Mouse (Mus musculus): ENCODE data around the gene Agap1. TPM values are rescaled to one million over a fixed set of nuclear protein-coding genes. Genes with fewer than 3 reads are reported as not detected.

Gene Agap1
- polyA plus RNA-seq, 1 experiment from 2014 or later: 24.6 TPM

GRCm38 (mm10) chr1:89538163-89538946 lies 83.7 kb downstream of the Agap1 start:
- Histone ChIP-seq H3K4me2 (replicated peaks) (no peak overlapping the region), H3K4me1 (peaks cover 25% of the 10 kb centered on the region), H3K9ac (no peak overlapping the region), H3K27me3 (no peaks in the 10 kb centered on the region), H3K4me3 (no peak overlapping the region), H3K36me3 (no peaks in the 10 kb centered on the region), H3K9me3 (no peaks in the 10 kb centered on the region), H3K27ac (peak overlapping the region; percentile 37; the same call in 1 of the 2 replicates)
- WGBS: 72% methylated on average over 18 of the region's 18 CpGs
- no peak for ATAC-seq (ENCODE audit: insufficient number of reproducible peaks, insufficient read depth, low FRiP score, low TSS enrichment)

DNA sequence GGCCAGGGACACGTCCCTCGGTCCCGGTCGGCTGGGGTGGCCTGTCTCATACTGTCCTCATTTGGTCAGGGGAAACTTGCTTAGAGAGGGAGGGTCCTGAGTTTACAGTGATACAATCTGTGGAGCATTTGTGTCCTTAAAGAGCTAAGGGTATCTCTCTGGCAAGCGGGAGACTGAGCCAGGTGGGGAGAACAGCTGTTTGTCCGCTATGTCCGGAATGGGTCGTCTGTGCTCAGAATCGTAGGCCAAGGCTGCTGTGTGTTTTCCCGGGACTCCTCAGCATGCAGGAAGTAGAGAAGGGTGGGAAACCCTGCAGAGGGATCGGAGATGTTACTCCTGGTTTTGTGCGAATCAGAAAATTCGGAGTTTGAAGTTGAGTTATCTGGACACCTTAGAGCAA lies 84.5 kb downstream of the Agap1 start:
- peaks cover 22% of the 10 kb centered on the region for H3K4me1 ChIP-seq
- no peak for ATAC-seq (ENCODE audit: insufficient number of reproducible peaks, insufficient read depth, low FRiP score, low TSS enrichment)
- no peaks in the 10 kb centered on the region for H3K27me3 ChIP-seq
- no peaks in the 10 kb centered on the region for H3K36me3 ChIP-seq
- no peak overlapping the region for H3K4me2 ChIP-seq (replicated peaks)
- H3K27ac ChIP-seq: no peak overlapping the region
- no peak overlapping the region for H3K9ac ChIP-seq
- H3K9me3 ChIP-seq: no peaks in the 10 kb centered on the region
- no peak overlapping the region for H3K4me3 ChIP-seq
- 83% methylated on average over 13 of the region's 13 CpGs for WGBS

GRCm38 (mm10) chr1:89541151-89541550 lies 86.5 kb downstream of the Agap1 start:
- no peak overlapping the region for H3K27ac ChIP-seq
- no peak overlapping the region for H3K9ac ChIP-seq
- H3K36me3 ChIP-seq: no peaks in the 10 kb centered on the region
- H3K27me3 ChIP-seq: no peaks in the 10 kb centered on the region
- H3K4me3 ChIP-seq: no peak overlapping the region
- peaks cover 20% of the 10 kb centered on the region for H3K4me1 ChIP-seq
- no peak overlapping the region for H3K4me2 ChIP-seq (replicated peaks)
- 79% methylated on average over 13 of the region's 13 CpGs for WGBS
- no peaks in the 10 kb centered on the region for H3K9me3 ChIP-seq
- no peak for ATAC-seq (ENCODE audit: insufficient number of reproducible peaks, insufficient read depth, low FRiP score, low TSS enrichment)

DNA sequence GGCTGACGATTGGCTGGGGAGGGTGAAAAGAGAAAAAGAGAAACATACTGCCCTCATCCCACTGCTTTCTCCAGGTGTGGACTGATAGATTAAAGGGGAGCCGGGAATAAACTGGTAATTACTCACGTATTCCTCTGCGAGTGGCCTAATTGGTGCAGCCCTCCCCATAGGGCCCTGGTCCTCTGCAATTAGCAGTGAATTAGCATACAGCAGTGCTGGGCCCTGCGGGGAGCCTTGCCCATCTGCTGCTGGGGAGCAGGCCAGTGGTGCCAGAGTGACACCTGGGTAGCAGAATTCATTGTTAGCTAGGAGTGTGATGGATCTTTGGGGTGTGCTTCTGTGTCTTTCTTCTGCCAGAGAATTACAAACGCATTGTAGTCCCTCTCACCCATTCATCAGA lies 87.9 kb downstream of the Agap1 start:
- Histone ChIP-seq H3K27ac (no peak overlapping the region), H3K36me3 (no peaks in the 10 kb centered on the region), H3K9ac (no peak overlapping the region), H3K4me3 (no peak overlapping the region), H3K27me3 (no peaks in the 10 kb centered on the region), H3K4me2 (replicated peaks) (no peak overlapping the region), H3K4me1 (peaks cover 26% of the 10 kb centered on the region), H3K9me3 (no peaks in the 10 kb centered on the region)
- 34% methylated on average over 6 of the region's 6 CpGs for WGBS
- ATAC-seq (ENCODE audit: insufficient number of reproducible peaks, insufficient read depth, low FRiP score, low TSS enrichment): no peak

DNA sequence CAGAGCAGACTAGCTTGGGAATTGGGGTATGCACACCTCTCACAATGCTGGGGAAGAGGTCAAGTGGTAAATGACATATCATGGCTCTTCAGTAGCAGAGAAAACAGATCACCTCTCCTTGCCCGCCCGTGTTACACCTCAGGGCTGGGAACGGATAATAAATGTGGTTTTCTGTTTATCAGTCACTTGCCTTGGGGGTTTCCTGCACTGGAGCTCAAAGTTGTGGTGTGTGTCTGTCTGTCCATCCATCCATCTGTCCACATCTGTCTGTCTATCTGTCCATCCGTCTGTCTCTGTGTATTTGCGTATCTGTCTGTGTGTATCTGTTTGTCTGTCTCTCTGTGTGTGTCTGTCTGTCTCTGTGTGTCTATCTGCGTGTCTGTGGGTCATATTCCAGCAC lies 88.7 kb downstream of the Agap1 start:
- no peak overlapping the region for H3K27ac ChIP-seq

DNA sequence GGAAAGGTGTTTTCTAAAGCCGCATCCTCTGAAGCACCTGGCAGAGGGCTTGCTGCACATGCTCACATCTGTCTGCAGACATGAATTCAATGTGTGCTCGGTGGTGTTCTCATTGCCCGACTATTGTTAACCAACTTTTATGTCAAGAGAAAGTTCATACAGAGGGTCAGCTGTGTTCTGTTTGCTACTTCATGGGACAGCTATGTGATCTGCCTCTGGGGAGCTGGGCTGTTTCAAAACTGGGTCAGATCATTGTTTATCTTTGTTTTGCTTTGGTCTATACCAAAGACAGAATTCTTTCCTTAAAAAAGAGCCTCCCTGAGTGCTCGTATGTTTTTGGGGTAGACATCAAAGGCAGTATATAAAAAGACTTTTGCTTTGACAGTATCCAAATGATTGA lies 89.5 kb downstream of the Agap1 start:
- no peak overlapping the region for H3K4me2 ChIP-seq (replicated peaks)
- no peak overlapping the region for H3K4me3 ChIP-seq
- H3K9ac ChIP-seq: no peak overlapping the region
- no peak overlapping the region for H3K27ac ChIP-seq
- H3K27me3 ChIP-seq: no peaks in the 10 kb centered on the region
- H3K4me1 ChIP-seq: peaks cover 42% of the 10 kb centered on the region
- no peaks in the 10 kb centered on the region for H3K9me3 ChIP-seq
- ATAC-seq (ENCODE audit: insufficient number of reproducible peaks, insufficient read depth, low FRiP score, low TSS enrichment): no peak
- WGBS: 85% methylated on average over 4 of the region's 4 CpGs
- no peaks in the 10 kb centered on the region for H3K36me3 ChIP-seq

More for the DNA sequence above, 88.7 kb downstream of the Agap1 start:
- Histone ChIP-seq H3K4me3 (no peak overlapping the region), H3K9ac (no peak overlapping the region), H3K4me1 (peaks cover 34% of the 10 kb centered on the region), H3K36me3 (no peaks in the 10 kb centered on the region), H3K4me2 (replicated peaks) (no peak overlapping the region), H3K9me3 (no peaks in the 10 kb centered on the region), H3K27me3 (no peaks in the 10 kb centered on the region)
- no peak for ATAC-seq (ENCODE audit: insufficient number of reproducible peaks, insufficient read depth, low FRiP score, low TSS enrichment)
- WGBS: 93% methylated on average over 6 of the region's 6 CpGs

- 85% methylated on average over 4 of the region's 4 CpGs for WGBS
- Histone ChIP-seq H3K36me3 (no peaks in the 10 kb centered on the region), H3K9me3 (no peaks in the 10 kb centered on the region), H3K4me3 (no peak overlapping the region), H3K27ac (no peak overlapping the region), H3K4me2 (replicated peaks) (no peak overlapping the region), H3K27me3 (no peaks in the 10 kb centered on the region), H3K9ac (no peak overlapping the region), H3K4me1 (peaks cover 41% of the 10 kb centered on the region)
- no peak for ATAC-seq (ENCODE audit: insufficient number of reproducible peaks, insufficient read depth, low FRiP score, low TSS enrichment)
These were observed 90.5 kb downstream of the Agap1 start for GRCm38 (mm10) chr1:89545099-89545498.

DNA sequence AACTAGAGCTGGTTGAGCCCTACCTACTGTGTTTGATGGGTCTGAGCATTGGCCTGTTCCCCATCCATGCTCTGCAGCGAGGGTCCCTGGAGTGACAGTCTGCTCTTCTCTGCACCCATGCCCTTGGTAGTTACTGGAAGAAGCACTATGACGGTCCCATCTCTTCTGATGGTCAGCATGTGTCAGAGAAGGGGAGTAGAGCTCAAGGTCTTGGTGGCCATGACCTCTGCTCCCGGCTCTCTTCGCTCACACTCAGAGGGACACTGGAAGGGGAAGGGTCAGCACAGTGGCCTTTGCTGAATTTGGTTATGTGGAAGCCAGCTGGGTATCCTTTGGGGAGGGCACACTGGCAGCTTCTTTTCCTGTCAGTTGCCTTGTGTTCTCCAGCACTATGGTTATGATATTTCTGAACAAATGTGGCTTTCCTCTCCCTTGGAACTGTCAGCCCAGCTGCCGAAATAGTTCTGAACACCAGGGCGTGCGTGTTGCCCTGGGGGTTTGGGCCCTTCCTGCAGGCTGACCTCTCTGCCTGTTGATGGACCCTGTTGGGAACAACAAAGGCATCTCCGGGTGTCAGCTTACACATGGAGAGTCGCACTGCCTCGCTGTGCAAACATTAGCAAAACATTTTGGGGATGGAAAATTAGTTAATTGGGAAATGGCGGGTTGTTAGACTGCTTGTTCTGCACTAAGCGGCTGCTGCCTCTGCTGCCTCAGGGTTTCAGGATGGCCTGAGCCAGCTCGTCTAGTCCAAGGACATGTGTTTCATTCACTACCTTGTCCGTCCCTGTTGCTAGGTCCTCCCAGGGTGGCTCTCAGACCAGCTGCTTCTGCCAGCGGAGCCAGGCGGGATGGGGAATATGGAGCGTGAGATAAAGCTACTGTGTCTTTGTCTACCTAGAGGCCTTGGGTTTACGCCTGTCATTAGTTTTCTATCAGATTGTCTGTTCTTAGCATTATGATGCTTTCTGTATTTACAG lies 93.2 kb downstream of the Agap1 start:
- H3K27me3 ChIP-seq: no peaks in the 10 kb centered on the region
- H3K9ac ChIP-seq: no peak overlapping the region
- peaks cover 36% of the 10 kb centered on the region for H3K4me1 ChIP-seq
- H3K27ac ChIP-seq: no peak overlapping the region
- no peak for ATAC-seq (ENCODE audit: insufficient number of reproducible peaks, insufficient read depth, low FRiP score, low TSS enrichment)
- no peak overlapping the region for H3K4me3 ChIP-seq
- 24% methylated on average over 18 of the region's 18 CpGs for WGBS
- H3K4me2 ChIP-seq (replicated peaks): no peak overlapping the region
- H3K9me3 ChIP-seq: no peaks in the 10 kb centered on the region
- no peaks in the 10 kb centered on the region for H3K36me3 ChIP-seq

DNA sequence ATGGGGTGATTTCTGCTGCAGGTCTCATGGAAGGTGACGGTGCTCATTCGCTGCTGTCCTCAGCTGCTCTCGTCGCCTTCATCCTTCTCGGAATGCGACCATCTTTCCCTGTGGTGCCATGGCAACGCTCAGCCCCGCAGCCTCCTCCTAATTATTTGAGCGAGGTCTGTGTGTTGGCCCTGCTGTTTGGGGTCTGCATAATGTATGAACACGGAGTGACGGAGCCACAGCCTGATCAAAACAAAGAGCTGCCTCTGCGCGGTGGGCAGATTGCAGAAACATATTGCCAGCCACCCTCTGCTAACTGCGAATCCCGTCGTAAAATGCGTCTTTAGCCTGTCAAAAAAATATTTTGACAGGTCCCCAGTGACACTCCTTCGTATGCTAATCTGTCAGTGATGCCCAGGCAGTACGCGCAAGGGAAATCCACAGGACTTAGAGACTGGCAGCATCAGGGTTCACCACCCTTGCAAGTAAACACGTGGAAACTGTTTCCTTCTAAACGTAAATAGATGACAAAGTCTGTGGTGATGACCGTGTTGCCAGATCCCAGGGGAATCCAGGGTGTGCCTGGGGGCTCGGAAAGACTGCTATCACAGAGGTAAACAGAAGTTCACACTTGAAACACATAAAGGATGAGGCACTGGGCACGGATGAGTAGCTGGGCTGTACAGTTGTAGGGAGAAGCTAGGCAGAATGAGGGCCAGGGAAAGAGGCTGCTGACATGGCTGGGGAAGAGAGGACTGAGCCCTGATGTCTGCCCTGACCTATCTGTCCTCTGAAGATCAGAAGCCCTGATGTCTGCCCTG lies 95.7 kb downstream of the Agap1 start:
- Histone ChIP-seq H3K9ac (peak overlapping the region; percentile 16; the same call in 1 of the 2 replicates), H3K4me3 (no peak overlapping the region), H3K4me2 (replicated peaks) (no peak overlapping the region; the same call in 1 of the 2 replicates), H3K4me1 (peaks cover 45% of the 10 kb centered on the region), H3K27me3 (no peaks in the 10 kb centered on the region), H3K27ac (no peak overlapping the region; the same call in 1 of the 2 replicates), H3K9me3 (no peaks in the 10 kb centered on the region), H3K36me3 (no peaks in the 10 kb centered on the region)
- ATAC-seq (ENCODE audit: insufficient number of reproducible peaks, insufficient read depth, low FRiP score, low TSS enrichment): no peak; the same call in 1 of the 2 replicates
- WGBS: 44% methylated on average over 25 of the region's 25 CpGs

- no peak for ATAC-seq (ENCODE audit: insufficient number of reproducible peaks, insufficient read depth, low FRiP score, low TSS enrichment)
- no peaks in the 10 kb centered on the region for H3K36me3 ChIP-seq
- H3K4me3 ChIP-seq: no peak overlapping the region
- 91% methylated on average over 1 of the region's 1 CpGs for WGBS
- no peak overlapping the region for H3K9ac ChIP-seq
- peaks cover 60% of the 10 kb centered on the region for H3K4me1 ChIP-seq
- no peaks in the 10 kb centered on the region for H3K9me3 ChIP-seq
- no peak overlapping the region for H3K4me2 ChIP-seq (replicated peaks)
- no peaks in the 10 kb centered on the region for H3K27me3 ChIP-seq
- H3K27ac ChIP-seq: no peak overlapping the region
These were observed 97.9 kb downstream of the Agap1 start for GRCm38 (mm10) chr1:89552470-89552869.

GRCm38 (mm10) chr1:89553791-89554190 lies 99.2 kb downstream of the Agap1 start:
- Histone ChIP-seq H3K9ac (no peak overlapping the region), H3K27me3 (no peaks in the 10 kb centered on the region), H3K36me3 (no peaks in the 10 kb centered on the region), H3K9me3 (no peaks in the 10 kb centered on the region), H3K27ac (no peak overlapping the region), H3K4me1 (peaks cover 58% of the 10 kb centered on the region), H3K4me2 (replicated peaks) (no peak overlapping the region), H3K4me3 (no peak overlapping the region)
- ATAC-seq (ENCODE audit: insufficient number of reproducible peaks, insufficient read depth, low FRiP score, low TSS enrichment): no peak
- 85% methylated on average over 3 of the region's 3 CpGs for WGBS

All from embryonic facial prominence, embryonic 12.5 days (tissue).